Mouse (Mus musculus) ES-E14 (cell line): ENCODE measurements at regions not wholly inside any gene's neighbourhood (a gene's known extent, or its start where the extent isn't known, plus 50 kb on each side); places are given as distances from the start of the nearest gene placed in this dataset.

ENCODE experiments used
- CHD2 ChIP-seq: IDR thresholded peaks from 2 replicates; pipeline ENCODE4 v1.6.1; 2014; ENCODE audit warnings: mild to moderate bottlenecking, low read depth, low read length, inconsistent platforms
- HCFC1 ChIP-seq: IDR thresholded peaks from 2 replicates; pipeline ENCODE4 v1.6.1; 2012; ENCODE audit warnings: low read length, inconsistent platforms, borderline replicate concordance; ENCODE audit not compliant: insufficient read depth
- MAFK ChIP-seq: IDR thresholded peaks from 2 replicates; pipeline ENCODE4 v1.6.1; 2014; ENCODE audit warnings: mild to moderate bottlenecking, low read depth, low read length, inconsistent platforms; ENCODE audit not compliant: insufficient read depth
- ZC3H11A ChIP-seq: IDR thresholded peaks from 2 replicates; pipeline ENCODE4 v1.6.1; 2012; ENCODE audit warnings: low read depth, mild to moderate bottlenecking, inconsistent platforms, low read length, borderline replicate concordance
- ZNF384 ChIP-seq: IDR thresholded peaks from 2 replicates; pipeline ENCODE4 v1.6.1; 2012; ENCODE audit warnings: low read depth, low read length, inconsistent platforms

- TF ChIP-seq MAFK (no peak), ZNF384 (no peak), ZC3H11A (no peak), HCFC1 (no peak), CHD2 (no peak)
These were observed 169.5 kb downstream of the Kdr start for GRCm38 (mm10) chr5:75808551-75809332.
